Mouse (Mus musculus): ENCODE measurements around the gene Cfap126. TPM values are rescaled to one million over a fixed set of nuclear protein-coding genes. Genes with fewer than 3 reads are reported as not detected.

Cfap126 gene
- polyA plus RNA-seq, 1 experiment from 2014 or later: 1.5 TPM

- no peak overlapping the region for H3K27ac ChIP-seq (ENCODE audit: low read depth)
- no peak overlapping the region for H3K4me2 ChIP-seq (ENCODE audit: low read depth, low read length)
These were observed 16.6 kb upstream of the Cfap126 start for GRCm38 (mm10) chr1:171097136-171097535.

DNA sequence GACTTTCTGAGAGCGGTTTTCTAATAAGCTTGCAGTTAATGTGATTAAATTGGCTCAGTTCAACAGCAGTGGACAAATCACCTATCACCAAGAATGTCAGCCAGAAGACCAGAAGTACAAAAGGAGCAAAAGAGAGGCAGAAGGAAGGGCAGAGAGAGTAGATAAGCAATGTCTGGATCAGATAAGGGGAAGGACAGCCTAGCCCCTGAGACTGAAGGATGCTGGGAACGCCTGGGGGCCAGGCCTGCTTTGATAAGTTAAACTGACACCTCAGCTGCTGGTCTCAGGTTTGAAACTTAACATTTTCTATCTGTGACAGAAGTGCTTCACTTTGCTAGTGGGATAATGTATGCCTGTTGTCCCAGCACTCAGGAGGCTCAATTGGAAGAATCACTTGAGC is 16.1 kb upstream of the Cfap126 start:
- TF ChIP-seq CTCF (IDR thresholded peaks at IDR 0.05; ENCODE audit: low read depth): no peak
- peak; percentile 65 for TF ChIP-seq EP300 (IDR thresholded peaks at IDR 0.05; ENCODE audit: low read depth)
- H3K4me1 ChIP-seq (ENCODE audit: insufficient read depth): peaks cover 8% of the 10 kb centered on the region
- H3K4me3 ChIP-seq (ENCODE audit: low read depth, low read length): no peak overlapping the region
- no peaks in the 10 kb centered on the region for H3K36me3 ChIP-seq (replicated peaks; ENCODE audit: insufficient read depth, low read length)
- no peaks in the 10 kb centered on the region for H3K9me3 ChIP-seq (ENCODE audit: low read length)
- ATAC-seq (no peak), DNase-seq (no peak)
- H3K27ac ChIP-seq (ENCODE audit: low read depth): no peak overlapping the region
- no peaks in the 10 kb centered on the region for H3K27me3 ChIP-seq (ENCODE audit: insufficient read depth, low read length)
- 37% methylated on average over 2 of the region's 2 CpGs for WGBS (ENCODE audit: insufficient replicate concordance)
- no peak overlapping the region for H3K4me2 ChIP-seq (ENCODE audit: low read depth, low read length)
- no peak overlapping the region for H3K9ac ChIP-seq (replicated peaks)

More at GRCm38 (mm10) chr1:171097136-171097535, 16.6 kb upstream of the Cfap126 start:
- no peak for TF ChIP-seq CTCF (IDR thresholded peaks at IDR 0.05; ENCODE audit: low read depth)
- TF ChIP-seq EP300 (IDR thresholded peaks at IDR 0.05; ENCODE audit: low read depth): no peak
- no peak overlapping the region for H3K9ac ChIP-seq (replicated peaks)
- H3K9me3 ChIP-seq (ENCODE audit: low read length): no peaks in the 10 kb centered on the region
- no peak overlapping the region for H3K4me3 ChIP-seq (ENCODE audit: low read depth, low read length)
- H3K27me3 ChIP-seq (ENCODE audit: insufficient read depth, low read length): no peaks in the 10 kb centered on the region
- no peaks in the 10 kb centered on the region for H3K36me3 ChIP-seq (replicated peaks; ENCODE audit: insufficient read depth, low read length)
- peaks cover 8% of the 10 kb centered on the region for H3K4me1 ChIP-seq (ENCODE audit: insufficient read depth)
- DNase-seq (no peak), ATAC-seq (no peak)

DNA sequence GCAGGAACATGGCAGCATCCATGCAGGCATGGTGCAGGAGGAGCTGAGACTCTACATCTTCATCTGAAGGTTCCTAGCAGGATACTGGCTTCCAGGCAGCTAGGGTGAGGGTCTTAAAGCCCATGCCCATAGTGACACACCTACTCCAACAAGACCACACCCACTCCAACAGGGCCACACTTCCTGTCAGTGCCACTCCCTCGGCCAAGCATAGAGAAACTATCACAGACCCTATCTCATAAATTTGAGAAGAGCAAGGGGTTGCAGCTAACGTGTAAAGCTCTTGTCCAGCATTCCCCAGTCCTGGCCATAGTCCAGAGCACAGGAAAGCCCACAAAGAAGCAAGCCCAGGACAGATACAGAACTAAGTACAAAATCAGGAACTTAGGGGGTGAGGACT is 12.7 kb upstream of the Cfap126 start:
- Histone ChIP-seq H3K27me3 (ENCODE audit: insufficient read depth, low read length) (no peaks in the 10 kb centered on the region), H3K27ac (ENCODE audit: low read depth) (no peak overlapping the region), H3K36me3 (replicated peaks; ENCODE audit: insufficient read depth, low read length) (no peaks in the 10 kb centered on the region), H3K9ac (replicated peaks) (no peak overlapping the region), H3K4me1 (ENCODE audit: insufficient read depth) (peaks cover 13% of the 10 kb centered on the region), H3K4me2 (ENCODE audit: low read depth, low read length) (no peak overlapping the region), H3K4me3 (ENCODE audit: low read depth, low read length) (no peak overlapping the region), H3K9me3 (ENCODE audit: low read length) (no peaks in the 10 kb centered on the region)
- TF ChIP-seq CTCF (IDR thresholded peaks at IDR 0.05; ENCODE audit: low read depth) (no peak), EP300 (IDR thresholded peaks at IDR 0.05; ENCODE audit: low read depth) (no peak)
- DNase-seq (no peak), ATAC-seq (no peak)
- WGBS (ENCODE audit: insufficient replicate concordance): 47% methylated on average over 2 of the region's 2 CpGs

GRCm38 (mm10) chr1:171101733-171102546 is 11.8 kb upstream of the Cfap126 start:
- ATAC-seq: peak; percentile 80
- Histone ChIP-seq H3K27ac (ENCODE audit: low read depth) (peak overlapping the region; percentile 58), H3K27me3 (ENCODE audit: insufficient read depth, low read length) (no peaks in the 10 kb centered on the region), H3K36me3 (replicated peaks; ENCODE audit: insufficient read depth, low read length) (no peaks in the 10 kb centered on the region), H3K9me3 (ENCODE audit: low read length) (no peaks in the 10 kb centered on the region), H3K4me3 (ENCODE audit: low read depth, low read length) (peak overlapping the region; percentile 56), H3K4me2 (ENCODE audit: low read depth, low read length) (peak overlapping the region; percentile 81), H3K9ac (replicated peaks) (peak overlapping the region; percentile 60), H3K4me1 (ENCODE audit: insufficient read depth) (peaks cover 13% of the 10 kb centered on the region)
- under 1% methylated on average over 40 of the region's 40 CpGs for WGBS (ENCODE audit: insufficient replicate concordance)
- DNase-seq: peak; percentile 91
- TF ChIP-seq EP300 (IDR thresholded peaks at IDR 0.05; ENCODE audit: low read depth) (no peak), CTCF (IDR thresholded peaks at IDR 0.05; ENCODE audit: low read depth) (peak; percentile 43; the same call in 1 of the 2 replicates)

GRCm38 (mm10) chr1:171102547-171103177 is 11.1 kb upstream of the Cfap126 start:
- Histone ChIP-seq H3K9ac (replicated peaks) (peak overlapping the region; percentile 60), H3K27ac (ENCODE audit: low read depth) (peak overlapping the region; percentile 58), H3K9me3 (ENCODE audit: low read length) (no peaks in the 10 kb centered on the region), H3K27me3 (ENCODE audit: insufficient read depth, low read length) (no peaks in the 10 kb centered on the region), H3K4me1 (ENCODE audit: insufficient read depth) (peaks cover 10% of the 10 kb centered on the region), H3K4me3 (ENCODE audit: low read depth, low read length) (peak overlapping the region; percentile 56), H3K36me3 (replicated peaks; ENCODE audit: insufficient read depth, low read length) (no peaks in the 10 kb centered on the region), H3K4me2 (ENCODE audit: low read depth, low read length) (peak overlapping the region; percentile 81)
- WGBS (ENCODE audit: insufficient replicate concordance): under 1% methylated on average over 35 of the region's 35 CpGs
- DNase-seq: peak; percentile 90
- ATAC-seq: peak; percentile 88
- TF ChIP-seq EP300 (IDR thresholded peaks at IDR 0.05; ENCODE audit: low read depth) (no peak), CTCF (IDR thresholded peaks at IDR 0.05; ENCODE audit: low read depth) (no peak)

- Histone ChIP-seq H3K27me3 (ENCODE audit: insufficient read depth, low read length) (no peaks in the 10 kb centered on the region), H3K27ac (ENCODE audit: low read depth) (peak overlapping the region; percentile 58; the same call in 1 of the 2 replicates), H3K9me3 (ENCODE audit: low read length) (no peaks in the 10 kb centered on the region), H3K4me3 (ENCODE audit: low read depth, low read length) (peak overlapping the region; percentile 56), H3K9ac (replicated peaks) (no peak overlapping the region), H3K4me1 (ENCODE audit: insufficient read depth) (peaks cover 9% of the 10 kb centered on the region; the same call in 1 of the 2 replicates), H3K36me3 (replicated peaks; ENCODE audit: insufficient read depth, low read length) (no peaks in the 10 kb centered on the region), H3K4me2 (ENCODE audit: low read depth, low read length) (peak overlapping the region; percentile 81)
- 7% methylated on average over 10 of the region's 10 CpGs for WGBS (ENCODE audit: insufficient replicate concordance)
- peak; percentile 9 for ATAC-seq
- DNase-seq: no peak
- no peak for TF ChIP-seq CTCF (IDR thresholded peaks at IDR 0.05; ENCODE audit: low read depth)
- no peak for TF ChIP-seq EP300 (IDR thresholded peaks at IDR 0.05; ENCODE audit: low read depth)
These were observed 10.4 kb upstream of the Cfap126 start for GRCm38 (mm10) chr1:171103179-171103840.

Data from liver, postnatal 0 days (tissue).